Mouse (Mus musculus): ENCODE data around the gene Nrf1.

- no peak for TF ChIP-seq CTCF (IDR thresholded peaks at IDR 0.05; ENCODE audit: borderline replicate concordance, control insufficient read depth, extremely low read depth, insufficient read depth, low read length, poor library complexity)
- no peak for TF ChIP-seq POLR2A (IDR thresholded peaks at IDR 0.05; ENCODE audit: control insufficient read depth, extremely low read depth, insufficient read depth, low read length, poor library complexity)
These were observed 73.4 kb downstream of the Nrf1 start for GRCm38 (mm10) chr6:30121152-30121551.

Measured in thymus, adult 2 months (tissue).